Mouse (Mus musculus): ENCODE measurements around the gene Rnf213. TPM values are rescaled to one million over a fixed set of nuclear protein-coding genes. Genes with fewer than 3 reads are reported as not detected.
"Not testable (repeated sequence)": the region's sequence is repeated elsewhere in the genome, so short reads cannot be mapped to it uniquely, and the experiment has no call there.

The Rnf213 gene
- 1 to 10 TPM; 3.6 to 4.3 TPM for total RNA-seq (2021)

DNA sequence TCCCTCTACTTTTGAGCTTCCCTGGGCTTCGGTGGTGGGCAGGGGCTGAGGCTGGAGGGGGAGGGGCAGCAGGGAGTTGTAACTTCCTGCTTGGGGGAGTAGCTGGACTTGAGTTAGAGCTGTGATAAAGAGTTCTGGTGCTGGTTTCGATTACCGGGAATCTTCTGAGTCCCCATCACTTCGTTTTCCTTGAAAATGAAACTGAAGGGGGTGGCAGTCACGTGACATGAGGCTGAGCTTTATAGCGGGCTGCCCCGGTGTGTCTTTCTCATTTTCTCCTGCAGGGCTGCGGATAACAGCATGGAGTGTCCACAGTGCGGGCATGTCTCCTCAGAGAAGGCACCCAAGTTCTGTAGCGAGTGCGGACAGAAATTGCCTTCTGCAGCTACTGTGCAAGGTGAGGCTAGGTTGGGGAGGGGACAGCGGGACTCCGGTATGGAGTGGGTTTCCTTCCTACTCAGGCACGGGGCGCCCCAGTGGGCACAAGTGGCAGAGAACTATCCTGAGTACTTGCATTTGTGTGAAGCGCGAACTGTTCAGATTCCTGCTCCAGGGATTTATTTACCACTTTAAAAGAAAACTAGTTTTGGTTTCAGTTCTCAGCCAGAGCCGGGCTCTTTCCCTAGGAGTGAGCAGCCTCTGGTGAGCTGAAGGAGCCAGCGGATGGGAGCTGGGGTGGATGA, at the start of gene Rnf213:
TSS of gene Rnf213 (plus strand) at position 301 of the 683 bp plus-strand sequence.
- peak in 1 of 2 experiments; percentile 7 for DNase-seq (ENCODE audit: extremely low spot score in 1 of 2, low spot score in 1 of 2)

DNA sequence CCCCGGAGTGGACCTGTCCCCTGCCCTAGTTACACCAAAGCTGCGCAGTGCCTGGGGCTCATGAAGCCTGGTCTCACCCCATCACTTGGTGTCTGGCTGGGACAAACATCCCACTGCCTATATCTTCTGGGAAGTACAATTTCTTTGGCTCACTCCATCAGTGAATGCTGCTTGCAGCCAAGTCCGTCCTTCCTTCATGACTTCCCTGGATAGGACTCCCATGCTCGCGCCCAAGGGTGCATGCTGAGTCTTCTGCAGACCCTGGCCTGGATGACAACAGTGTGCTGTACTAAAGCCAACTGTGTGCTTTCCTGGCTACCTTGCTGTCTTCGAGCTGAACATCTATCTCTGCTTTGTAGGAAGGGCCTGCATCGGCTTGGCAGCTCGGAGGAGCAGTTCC, 48.7 kb upstream of the Rnf213 start:
- no peak for DNase-seq (ENCODE audit: extremely low spot score in 1 of 2, low spot score in 1 of 2)

DNA sequence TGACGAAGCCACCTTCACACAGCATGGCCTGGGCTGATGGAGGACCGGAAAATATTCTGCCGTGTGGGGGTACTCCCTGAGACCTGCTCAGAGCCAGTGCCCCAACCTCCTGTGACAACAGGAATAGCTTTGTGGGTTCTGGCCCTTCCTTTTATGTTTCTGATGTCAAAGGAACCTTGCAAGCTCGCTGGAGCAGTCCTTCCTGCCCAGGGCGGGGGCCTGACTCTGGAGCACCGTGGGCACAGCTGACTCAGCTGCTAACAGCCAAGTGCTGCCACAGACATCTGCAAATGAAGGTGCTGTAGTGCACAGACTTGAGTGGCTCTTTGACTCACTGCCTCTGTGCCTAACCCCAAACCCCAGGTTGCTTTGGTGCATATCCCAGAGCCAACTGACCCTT, 48.0 kb upstream of the Rnf213 start:
- no peak for DNase-seq (ENCODE audit: extremely low spot score in 1 of 2, low spot score in 1 of 2)

DNA sequence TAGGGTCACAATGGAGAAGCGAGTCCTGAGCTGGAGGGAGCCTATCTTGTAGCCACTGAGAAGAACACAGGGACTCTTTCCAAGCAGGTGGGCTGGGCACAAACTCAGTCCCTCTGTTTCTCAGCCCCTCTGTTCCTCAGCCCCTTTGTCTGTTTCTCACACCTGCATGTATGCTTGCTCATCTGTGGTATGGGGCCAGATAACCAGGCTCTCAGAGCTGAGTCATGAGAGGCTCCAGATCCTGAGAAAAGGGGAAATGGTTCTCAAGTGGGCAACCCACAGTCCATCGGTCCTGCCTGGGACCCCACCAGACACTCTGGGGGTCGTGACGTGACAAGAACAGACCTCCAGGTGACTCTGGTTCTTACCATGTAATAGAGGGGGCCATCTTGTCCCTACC, 45.8 kb upstream of the Rnf213 start:
- no peak for DNase-seq (ENCODE audit: extremely low spot score in 1 of 2, low spot score in 1 of 2)

DNA sequence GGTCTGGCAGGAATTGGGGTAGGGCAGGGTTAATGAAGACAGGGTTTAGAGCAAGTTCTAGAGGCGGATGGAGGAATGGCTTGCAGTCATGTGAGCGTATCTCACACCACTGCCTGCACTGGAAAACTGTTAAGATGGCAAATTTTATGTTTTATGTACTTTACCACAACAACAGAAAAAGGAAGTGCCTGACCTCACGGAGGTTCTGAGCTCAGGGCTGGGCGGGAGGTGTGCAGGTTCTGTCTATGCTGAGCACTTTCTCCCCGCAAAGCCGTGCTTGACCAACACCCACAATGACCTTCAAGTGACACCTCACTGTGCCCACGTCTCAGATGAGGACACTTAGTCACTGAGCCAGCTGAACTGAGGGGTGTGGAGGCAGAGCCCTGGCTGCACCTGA, 40.8 kb upstream of the Rnf213 start:
- no peak for DNase-seq (ENCODE audit: extremely low spot score in 1 of 2, low spot score in 1 of 2)

DNA sequence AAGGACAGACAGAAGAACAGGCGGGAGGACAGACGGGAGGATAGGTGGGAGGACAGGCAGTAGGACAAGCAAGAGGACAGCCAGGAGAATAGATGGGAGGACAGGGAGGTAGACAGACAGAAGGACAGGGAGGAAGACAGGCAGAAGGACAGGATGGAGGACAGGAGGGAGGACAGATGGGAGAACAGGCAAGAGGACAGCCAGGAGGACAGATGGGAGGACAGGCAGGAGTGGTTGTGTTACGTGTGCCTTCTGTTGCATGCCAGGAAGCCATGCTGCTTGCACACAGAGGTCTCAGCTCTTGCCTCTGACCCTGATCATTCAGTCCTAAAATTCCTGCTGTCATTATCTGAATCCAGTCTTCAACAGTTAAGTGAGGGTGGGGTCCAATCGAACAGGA, 39.0 kb upstream of the Rnf213 start:
- DNase-seq (ENCODE audit: extremely low spot score in 1 of 2, low spot score in 1 of 2), result no peak

DNA sequence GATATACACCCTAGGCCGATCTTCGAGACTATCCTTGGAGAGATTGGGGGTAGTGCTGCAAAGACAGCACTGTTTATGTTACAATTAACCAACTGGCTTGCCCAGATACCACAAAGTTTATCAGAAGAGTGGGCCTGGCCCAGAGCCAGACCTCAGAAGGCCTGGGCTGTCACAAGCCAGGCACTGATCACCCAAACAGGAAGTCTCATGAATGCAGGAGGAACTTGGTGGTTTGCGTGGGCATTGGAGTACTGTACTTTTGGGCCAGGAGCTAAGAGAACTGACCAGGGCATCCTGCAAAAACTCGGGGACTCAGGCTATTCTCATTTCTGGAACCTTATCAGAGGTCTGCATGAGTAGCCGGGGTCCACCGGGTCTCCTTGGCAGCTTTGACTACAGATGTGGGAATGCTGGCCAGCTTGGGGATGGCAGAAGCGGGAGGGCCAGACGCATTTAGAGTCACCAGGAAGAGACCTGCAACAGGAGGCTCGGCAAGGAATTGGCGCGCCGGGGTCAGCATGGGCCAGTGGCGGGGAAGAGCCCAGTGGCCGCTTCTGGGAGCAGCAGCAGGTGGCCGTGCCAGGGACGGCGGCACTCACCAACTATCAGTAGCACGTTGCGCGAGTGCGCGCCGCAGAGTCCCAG, 38.0 kb upstream of the Rnf213 start:
- DNase-seq (ENCODE audit: extremely low spot score in 1 of 2, low spot score in 1 of 2), result no peak

DNA sequence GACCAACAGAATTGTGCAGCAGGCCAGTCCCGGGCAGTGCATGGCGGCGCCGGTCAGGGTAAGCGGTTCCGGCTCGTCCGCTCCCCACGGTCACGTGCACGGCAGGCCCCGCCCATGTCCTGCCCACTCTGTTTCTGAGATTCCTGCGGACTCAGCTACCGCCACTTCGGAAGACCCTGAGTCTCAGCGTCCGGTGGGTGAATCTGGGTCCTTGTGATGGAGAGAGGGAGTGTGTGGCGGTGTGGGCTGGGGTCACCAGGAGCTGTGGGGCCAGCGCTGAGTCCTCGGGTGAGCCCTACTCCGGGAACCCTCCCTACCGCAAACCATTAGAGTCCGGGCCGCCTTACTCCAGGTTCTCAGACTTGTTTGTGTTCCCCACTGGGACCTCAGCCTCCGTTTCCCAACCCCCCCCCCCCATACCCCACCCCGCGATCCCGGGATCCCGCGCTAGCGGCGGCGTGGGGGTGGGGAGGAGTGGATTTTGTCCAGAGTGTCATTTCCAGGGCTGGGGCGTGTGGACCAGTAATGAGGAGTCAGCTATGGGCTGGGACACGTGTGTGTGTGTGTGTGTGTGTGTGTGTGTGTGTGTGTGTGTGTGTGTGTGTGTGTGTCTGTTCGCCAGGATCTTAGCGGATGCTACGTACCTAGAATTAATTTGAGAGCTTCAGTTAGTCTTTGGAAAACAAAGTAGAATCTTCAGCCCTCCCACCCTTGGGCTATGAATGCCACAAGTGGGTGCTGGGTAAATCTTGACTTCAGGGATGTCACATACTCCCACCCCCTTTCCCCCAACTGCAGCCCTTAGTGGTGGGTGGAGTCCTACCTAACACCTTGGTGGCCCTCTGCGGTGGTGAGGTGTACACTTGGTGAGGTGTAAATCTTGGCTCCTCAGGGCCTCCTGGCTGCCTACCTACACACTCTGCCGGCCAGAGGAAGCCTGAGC, 37.2 kb upstream of the Rnf213 start, which contains the start of the genes Sgsh and Slc26a11:
TSS of gene Sgsh (minus strand) at position 94 of the 943 bp plus-strand sequence.
TSS of gene Slc26a11 (plus strand) at position 115 of the 943 bp plus-strand sequence.
- DNase-seq (ENCODE audit: extremely low spot score in 1 of 2, low spot score in 1 of 2), result peak; percentile 64 to 69

DNA sequence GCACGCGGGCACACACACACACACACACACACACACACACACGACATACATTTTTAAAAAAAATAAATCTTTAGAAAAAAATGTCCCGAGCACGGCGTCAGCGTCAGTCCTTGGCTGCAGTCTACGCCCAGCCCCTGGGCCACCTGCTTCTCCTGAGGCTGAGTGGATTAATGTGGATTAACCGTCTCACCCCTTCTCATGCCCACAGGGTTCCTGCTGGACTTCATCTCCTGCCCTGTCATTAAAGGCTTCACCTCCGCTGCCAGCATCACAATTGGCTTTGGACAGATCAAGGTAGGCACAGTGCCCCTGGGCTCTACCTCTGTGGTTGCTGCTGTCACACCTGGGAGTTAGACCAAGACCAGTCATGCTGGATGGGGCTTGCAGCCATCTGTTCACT, 33.8 kb upstream of the Rnf213 start:
- no peak for DNase-seq (ENCODE audit: extremely low spot score in 1 of 2, low spot score in 1 of 2)

DNA sequence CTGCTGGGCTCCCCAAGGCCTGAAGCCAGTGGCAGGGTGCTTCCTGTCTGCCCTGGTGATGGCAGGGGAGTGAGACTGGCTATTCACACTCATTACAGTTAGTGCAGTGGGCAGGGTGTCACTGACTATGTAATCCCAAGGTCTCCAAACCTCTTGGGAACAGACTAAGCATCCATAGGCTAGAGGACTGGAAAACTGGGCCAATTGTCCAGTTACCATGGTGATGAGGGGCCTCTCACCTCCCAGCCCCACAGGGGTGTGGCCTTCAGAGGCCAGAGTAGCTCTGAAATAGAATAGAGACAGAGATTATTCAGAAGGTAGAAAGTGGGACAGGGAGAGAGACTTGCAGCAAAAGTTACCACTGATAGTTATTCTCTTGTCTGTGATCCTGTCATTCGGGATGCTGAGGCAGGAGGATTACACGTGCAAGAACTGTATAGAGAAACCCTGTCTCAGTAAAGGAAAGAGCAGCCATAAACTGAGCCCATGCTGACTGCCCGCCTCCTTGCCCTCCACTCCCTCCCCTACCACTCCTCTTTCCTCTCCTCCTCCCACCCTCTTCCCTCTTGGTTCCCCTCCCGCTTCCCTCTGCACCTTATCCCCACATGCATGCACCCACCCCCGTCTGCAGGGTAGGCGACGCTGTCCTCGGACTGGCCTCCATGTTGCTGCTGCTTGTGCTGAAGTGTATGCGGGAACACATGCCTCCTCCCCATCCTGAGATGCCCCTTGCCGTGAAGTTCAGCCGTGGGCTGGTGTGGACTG, 29.9 kb upstream of the Rnf213 start:
- DNase-seq (ENCODE audit: extremely low spot score in 1 of 2, low spot score in 1 of 2), result no peak

DNA sequence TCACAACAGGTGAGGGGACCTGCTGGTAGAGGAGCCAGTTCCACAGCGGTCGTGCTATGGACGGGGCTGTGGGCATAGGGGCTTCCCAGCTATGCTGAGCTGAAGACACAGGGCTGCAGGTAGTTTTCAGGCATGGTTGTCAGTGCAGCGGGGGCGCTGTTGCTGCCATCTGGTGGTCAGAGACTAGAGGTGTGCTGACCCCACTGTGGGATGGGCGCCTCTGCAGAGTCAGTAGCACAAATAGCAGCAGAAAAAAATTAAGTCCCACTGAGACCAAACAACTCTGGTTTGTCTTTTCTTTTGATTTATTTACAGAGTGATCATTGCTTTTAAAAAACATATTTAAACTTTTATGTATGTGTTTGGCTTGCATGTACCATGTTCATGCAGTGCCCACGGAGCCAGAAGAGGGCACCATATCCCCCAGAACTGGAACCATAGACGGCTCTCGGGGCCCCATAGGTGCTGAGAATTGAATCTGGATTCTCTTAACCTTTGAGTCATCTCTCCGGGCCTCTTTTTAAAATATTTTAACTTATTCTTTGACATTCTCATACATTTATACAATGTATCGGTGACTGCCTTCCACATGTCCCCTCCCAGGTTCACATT, 29.3 kb upstream of the Rnf213 start:
- peak; percentile 47 to 63 for DNase-seq (ENCODE audit: extremely low spot score in 1 of 2, low spot score in 1 of 2)

DNA sequence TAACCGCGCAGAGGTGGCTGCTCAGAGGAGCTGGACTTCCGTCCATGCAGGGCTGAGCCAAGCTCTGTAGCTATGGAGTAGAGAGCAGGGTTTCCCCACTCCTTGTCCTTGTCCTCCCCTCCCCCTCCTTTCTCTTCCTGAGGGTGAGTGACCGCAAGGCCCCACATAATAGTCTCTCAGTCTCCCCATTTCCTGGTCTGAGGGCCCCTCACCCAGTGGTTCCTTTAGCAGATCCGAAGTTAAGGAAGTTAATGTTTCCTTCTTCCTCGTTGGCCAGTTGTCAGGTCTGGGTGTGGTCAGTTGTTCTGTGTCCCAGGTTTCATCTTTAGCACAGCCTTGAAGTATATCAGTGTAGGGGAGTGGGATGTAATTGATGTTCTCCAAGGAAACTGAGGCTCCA, 17.5 kb upstream of the Rnf213 start:
- no peak for DNase-seq (ENCODE audit: extremely low spot score in 1 of 2, low spot score in 1 of 2)

DNA sequence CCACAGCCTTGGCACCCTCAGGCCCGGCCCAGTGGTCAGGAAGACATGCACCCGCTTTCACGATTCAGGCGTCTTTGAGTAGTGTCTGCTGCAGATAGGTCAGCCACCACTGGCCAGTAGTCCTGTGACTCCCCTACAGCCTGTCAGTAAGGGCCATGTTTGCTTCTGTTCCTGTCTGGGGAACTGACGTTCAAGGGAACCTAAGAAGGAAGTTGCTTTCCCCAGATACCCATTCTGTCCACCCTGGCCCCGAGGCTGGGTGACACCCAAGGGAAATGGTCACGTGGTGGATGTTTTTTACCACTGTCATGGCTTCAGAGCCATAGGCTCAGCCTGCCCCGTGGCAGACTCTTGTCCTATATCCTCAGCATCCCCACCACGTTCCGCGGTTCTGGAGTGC, 15.6 kb upstream of the Rnf213 start:
- DNase-seq (ENCODE audit: extremely low spot score in 1 of 2, low spot score in 1 of 2), result no peak

DNA sequence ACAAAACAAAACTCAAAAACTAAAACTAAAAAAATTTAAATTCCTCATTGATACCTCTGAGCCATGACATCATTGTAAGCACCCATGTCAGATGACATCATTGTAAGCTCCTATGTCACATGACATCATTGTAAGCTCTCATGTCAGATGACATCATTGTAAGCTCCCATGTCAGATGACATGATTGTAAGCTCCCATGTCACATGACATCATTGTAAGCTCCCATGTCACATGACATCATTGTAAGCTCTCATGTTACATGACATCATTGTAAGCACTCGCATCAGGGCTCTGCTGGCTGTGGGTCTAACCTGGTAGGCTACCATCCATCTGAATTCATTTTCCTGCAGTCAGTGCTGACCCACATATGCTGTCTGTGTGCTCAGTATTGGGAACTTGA, 14.3 kb upstream of the Rnf213 start:
- no peak for DNase-seq (ENCODE audit: extremely low spot score in 1 of 2, low spot score in 1 of 2)

DNA sequence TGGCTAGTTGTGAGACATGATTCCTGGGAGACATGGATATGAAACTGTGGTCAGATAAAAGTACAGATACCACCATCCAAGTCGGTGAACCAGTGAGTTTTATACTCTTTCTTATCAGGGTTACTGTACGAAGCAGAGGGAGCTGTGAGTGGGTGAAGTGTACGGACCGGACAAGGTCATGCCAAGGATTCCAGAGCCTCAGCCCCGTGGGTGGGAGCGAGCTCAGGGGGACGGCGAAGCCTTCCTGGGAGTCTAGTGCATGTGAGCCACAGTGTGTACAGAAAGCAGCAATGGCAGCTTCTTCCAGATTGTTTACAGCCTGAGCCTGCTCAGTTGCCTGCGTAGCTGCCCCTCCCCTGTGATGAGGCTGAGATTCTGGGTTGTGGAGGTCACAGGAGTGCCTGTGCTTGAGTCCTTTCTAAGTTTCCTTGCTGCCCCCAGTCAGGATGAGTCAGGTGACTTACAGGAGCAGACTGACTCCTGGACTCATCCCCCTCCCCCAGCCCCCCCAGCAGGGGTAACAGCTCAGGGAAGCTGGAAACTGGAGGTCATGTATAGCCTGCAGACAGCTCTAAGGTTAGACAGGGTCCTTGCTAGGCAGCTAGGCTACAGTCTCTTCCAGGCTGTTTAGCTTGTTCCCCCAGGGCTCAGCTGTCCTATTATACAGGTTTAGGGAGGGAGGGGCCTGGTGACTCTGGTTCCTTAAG, 11.1 kb upstream of the Rnf213 start:
- DNase-seq (ENCODE audit: extremely low spot score in 1 of 2, low spot score in 1 of 2), result no peak

DNA sequence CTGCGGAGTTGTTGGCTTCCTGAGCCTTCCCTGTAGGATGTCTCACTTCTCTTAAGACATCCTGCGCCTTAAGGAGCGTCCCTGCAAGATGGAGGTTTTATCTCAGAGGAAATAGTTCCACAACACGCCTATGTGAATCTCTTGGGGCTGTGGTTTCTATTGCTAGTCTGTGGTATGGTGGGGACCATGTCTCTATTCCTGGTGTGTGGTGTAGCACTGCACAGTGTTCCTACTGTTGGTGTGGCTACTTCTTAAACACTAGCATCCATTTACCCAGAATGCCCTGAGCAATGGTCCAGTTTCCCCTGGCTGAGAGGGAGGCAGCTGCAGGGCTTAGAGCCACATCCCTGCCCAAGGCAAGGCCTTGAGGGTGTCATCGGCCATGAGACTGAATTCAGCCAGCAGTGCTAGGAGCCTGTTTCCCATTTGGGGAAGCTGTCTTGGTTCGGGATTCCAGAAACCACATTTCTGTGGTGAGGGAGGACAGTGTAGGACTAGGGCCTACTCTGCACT, 10.5 kb upstream of the Rnf213 start:
- no peak for DNase-seq (ENCODE audit: extremely low spot score in 1 of 2, low spot score in 1 of 2)

DNA sequence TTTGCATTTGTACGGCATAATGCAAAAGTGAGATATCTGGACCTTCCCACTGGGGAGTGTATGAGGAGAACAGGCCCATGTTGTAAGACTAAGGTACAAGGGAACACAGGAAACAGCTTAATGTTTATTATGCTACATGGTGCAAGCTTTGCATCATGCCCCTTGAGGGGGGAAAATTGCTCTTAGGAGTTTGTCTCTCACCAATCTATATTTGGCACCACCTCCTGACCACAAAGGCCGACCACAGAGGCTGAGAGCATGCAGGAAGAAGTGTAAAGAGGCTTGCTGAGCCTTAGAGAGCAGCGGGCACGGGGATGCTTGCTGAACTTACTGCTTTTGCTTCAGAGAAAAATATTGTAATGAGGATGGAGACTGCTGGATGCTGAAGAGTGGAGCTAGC, 8.0 kb upstream of the Rnf213 start:
- no peak for DNase-seq (ENCODE audit: extremely low spot score in 1 of 2, low spot score in 1 of 2)

DNA sequence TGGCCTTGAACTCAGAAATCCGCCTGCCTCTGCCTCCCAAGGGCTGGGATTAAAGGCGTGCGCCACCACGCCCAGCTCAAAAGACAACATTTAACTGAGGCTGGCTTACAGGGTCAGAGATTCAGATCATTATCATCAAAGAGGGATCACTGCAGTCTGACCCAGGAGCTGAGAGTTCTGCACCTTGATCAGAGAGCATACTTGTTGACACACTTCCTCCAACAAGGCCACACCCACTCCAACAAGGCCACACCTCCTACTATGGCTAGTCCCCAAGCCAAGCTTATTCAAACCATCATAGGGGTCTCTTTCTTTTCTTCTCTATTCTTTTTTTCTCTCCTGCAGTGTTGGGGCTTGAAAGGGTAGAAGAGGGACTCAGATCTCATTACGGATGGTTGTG, 6.6 kb upstream of the Rnf213 start:
- DNase-seq (ENCODE audit: extremely low spot score in 1 of 2, low spot score in 1 of 2), result no peak

DNA sequence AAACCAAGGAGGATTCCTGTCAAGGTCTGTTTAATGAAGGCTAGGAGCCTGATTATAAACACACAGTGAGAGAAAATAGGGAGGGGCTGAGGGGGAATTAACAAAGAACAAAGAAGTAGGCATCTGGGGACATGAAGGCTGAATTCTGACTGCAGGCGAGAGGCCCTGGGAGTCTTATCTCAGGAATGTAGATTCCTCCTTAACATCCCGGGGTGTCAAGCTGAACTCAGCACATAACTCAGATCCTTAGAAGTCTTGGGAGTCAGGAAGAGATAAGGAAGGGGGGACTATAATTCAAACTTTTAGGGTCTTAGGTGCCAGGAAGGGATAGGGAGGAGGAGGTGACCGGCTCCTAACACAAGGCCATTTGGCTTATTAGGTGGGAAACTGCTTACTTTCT, 5.6 kb upstream of the Rnf213 start:
- DNase-seq (ENCODE audit: extremely low spot score in 1 of 2, low spot score in 1 of 2), result not testable (repeated sequence)
